Mouse (Mus musculus) heart, postnatal 10 days (tissue): ENCODE measurements around the gene Mtrr. TPM values are rescaled to one million over a fixed set of nuclear protein-coding genes. Genes with fewer than 3 reads are reported as not detected.
"Not testable (repeated sequence)": the region's sequence is repeated elsewhere in the genome, so short reads cannot be mapped to it uniquely, and the experiment has no call there.

Experiments
- DNase-seq, 2 experiments: peaks; one replicate each; pipeline ENCODE4 v3.0.0; 2021
- intact Hi-C: fragments of 180-260 bp; cut with DNase I; formaldehyde crosslinking; loops from one replicate; pipeline ENCODE4 v1.15.1; 2025
- total RNA-seq, 2 experiments: library from RNA; stranded (reverse); gene quantifications; 2 replicates each; pipeline ENCODE4 v1.2.3; 2021

The Mtrr gene
- total RNA-seq, 2 experiments from 2014 or later, result 14.1 to 15.4 TPM

GRCm38 (mm10) chr13:68572247-68572646 lies 9.7 kb downstream of the Mtrr start:
- peak; percentile 65 to 67 for DNase-seq
- intact Hi-C loops, result no loop called here

GRCm38 (mm10) chr13:68569589-68570336 lies 12.2 kb downstream of the Mtrr start:
- intact Hi-C loops, result no loop called here
- peak; percentile 46 to 70 for DNase-seq

GRCm38 (mm10) chr13:68568548-68568947 lies 13.4 kb downstream of the Mtrr start:
- DNase-seq, result no peak
- intact Hi-C loops, result no loop called here

DNA sequence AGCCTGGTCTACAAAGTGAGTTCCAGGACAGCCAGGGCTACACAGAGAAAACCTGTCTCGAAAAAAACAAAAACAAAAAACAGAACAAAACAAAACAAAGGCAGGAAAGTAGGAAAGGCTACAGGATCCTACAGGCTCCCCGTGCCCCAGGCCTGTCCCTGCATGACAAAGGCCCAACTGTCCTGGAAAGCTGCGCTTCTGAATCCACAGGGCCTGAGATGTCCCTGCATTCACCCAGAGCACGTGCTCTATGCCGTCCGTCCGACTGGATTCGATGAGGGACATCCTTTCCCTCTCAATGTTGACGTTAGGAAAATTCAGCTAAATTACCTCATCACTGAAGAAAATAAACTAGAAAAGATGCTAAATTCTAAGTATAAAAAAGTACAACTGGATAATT lies 13.8 kb downstream of the Mtrr start:
- intact Hi-C loops, result no loop called here
- no peak for DNase-seq

- intact Hi-C loops, result loop anchor here (10.0 kb wide), 1 partner anchor 379 kb away; no protein-coding TSS in a partner anchor
- DNase-seq, result not testable (repeated sequence)
Observed at GRCm38 (mm10) chr13:68553391-68553790, 28.6 kb downstream of the Mtrr start.

Other genes starting within 250 kb of the Mtrr start
- gene Fastkd3, start 85 bp upstream of the Mtrr start, total RNA-seq, result 1 to 10 TPM; 7.7 to 9.8 TPM
- not detected for gene 1700001L19Rik, start 15.3 kb upstream of the Mtrr start, total RNA-seq